Mouse (Mus musculus) mouse embryonic stem cell (cell line): Measurements from ENCODE around the gene Akr1c19.
"Not testable (repeated sequence)": the region's sequence is repeated elsewhere in the genome, so short reads cannot be mapped to it uniquely, and the experiment has no call there.

Experiments used
- in situ Hi-C, 2 experiments: fragments of 300-500 bp; cut with MboI; formaldehyde crosslinking; loops; 1 replicate in 1 of 2; 3 replicates in 1 of 2; pipeline ENCODE4 v1.14.3; 2019 to 2020; ENCODE audit warnings: low sequenced_read_pairs in 2 of 2, low pct_unique_long_range_greater_than_20kb in 1 of 2, mixed read lengths in 1 of 2; ENCODE audit not compliant: unreplicated experiment in 1 of 2

The Akr1c19 gene

GRCm38 (mm10) chr13:4264612-4265011 is 36.1 kb downstream of the Akr1c19 start:
- in situ Hi-C loops: no loop called here

GRCm38 (mm10) chr13:4265047-4265446 is 36.5 kb downstream of the Akr1c19 start:
- in situ Hi-C loops: no loop called here

GRCm38 (mm10) chr13:4265455-4265854 is 37.0 kb downstream of the Akr1c19 start:
- in situ Hi-C loops: not testable (repeated sequence)

GRCm38 (mm10) chr13:4270860-4271259 is 42.4 kb downstream of the Akr1c19 start:
- in situ Hi-C loops: loop anchor here in 1 of 2 experiments (5.0 kb wide), 1 partner anchor 74 kb away; no protein-coding TSS in a partner anchor

GRCm38 (mm10) chr13:4277526-4277925 is 49.0 kb downstream of the Akr1c19 start:
- in situ Hi-C loops: no loop called here

GRCm38 (mm10) chr13:4279284-4279683 is 50.8 kb downstream of the Akr1c19 start, which contains the start of gene Akr1c12:
Gene Akr1c12 (minus strand): TSS chr13:4279433.
- in situ Hi-C loops: no loop called here

GRCm38 (mm10) chr13:4281471-4282412 is 53.2 kb downstream of the Akr1c19 start:
- in situ Hi-C loops: loop anchor here (10.0 kb wide), 1 partner anchor 147 kb away; no protein-coding TSS in a partner anchor

- in situ Hi-C loops: no loop called here
These were observed 68.5 kb downstream of the Akr1c19 start for GRCm38 (mm10) chr13:4296991-4297390.
